Mouse (Mus musculus): ENCODE data around the gene Adm2.

DNA sequence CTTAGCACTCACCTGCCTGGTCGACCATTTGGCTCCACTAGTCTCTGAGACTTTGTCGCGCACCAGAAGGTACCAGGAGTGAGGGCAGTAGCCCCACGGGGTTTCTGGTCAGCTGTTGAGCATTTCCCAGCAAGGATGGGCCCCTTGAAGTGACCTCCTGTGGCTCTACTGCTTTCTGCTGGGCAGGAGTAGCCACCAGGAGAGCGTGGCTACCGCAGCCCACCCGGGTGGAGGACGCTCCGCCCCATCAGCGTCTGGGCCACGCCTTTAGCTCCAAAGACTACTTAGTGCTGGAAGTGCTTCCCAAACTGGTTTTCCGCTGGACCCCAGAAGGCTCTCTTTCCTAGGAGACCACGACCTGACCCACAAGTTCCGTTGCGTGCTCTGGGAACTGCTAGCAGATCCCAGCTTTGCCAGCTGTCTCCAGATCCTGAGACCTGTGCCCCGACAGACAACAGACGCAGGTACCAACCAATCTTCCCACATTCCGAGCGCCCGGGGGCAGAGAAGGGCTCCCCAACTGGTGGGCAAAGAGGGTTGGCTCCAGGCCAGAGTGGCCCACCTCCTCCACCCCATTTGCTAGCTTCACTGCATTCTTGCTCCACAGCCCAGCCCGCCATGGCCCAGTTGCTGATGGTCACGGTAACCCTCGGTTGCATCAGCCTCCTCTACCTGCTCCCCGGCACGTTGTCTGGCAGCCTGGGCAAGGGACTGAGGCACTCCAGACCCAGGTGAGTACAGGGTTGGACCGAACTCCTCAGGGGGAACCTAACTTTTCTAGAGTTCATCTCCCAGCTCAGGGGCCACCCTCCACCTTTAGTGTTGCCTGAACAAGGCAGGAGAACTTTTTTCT lies at the start of gene Adm2:
- TF ChIP-seq CTCF (IDR thresholded peaks at IDR 0.05; ENCODE audit: low read depth) (no peak), EP300 (optimal IDR thresholded peaks at IDR 0.05) (no peak)

Measured in stomach, postnatal 0 days (tissue).